Mouse (Mus musculus) c-Kit-positive CD71-positive TER-119-negative erythroid progenitor cells, embryonic 14.5 days (primary cell): Measurements from ENCODE around the gene Gprc5d.

ENCODE experiments used
- DNase-seq: peaks from one replicate; pipeline ENCODE4 v3.0.0-alpha.2; 2013; ENCODE audit warnings: low read depth

The Gprc5d gene

GRCm38 (mm10) chr6:135066795-135067445 is 51.2 kb downstream of the Gprc5d start:
- DNase-seq, result no peak

- DNase-seq, result peak; percentile 54
Measured at GRCm38 (mm10) chr6:135065236-135065957, 52.7 kb downstream of the Gprc5d start, which contains the start of gene Gprc5a. Gene Gprc5a (plus strand): TSS chr6:135065651.

- no peak for DNase-seq
Measured at GRCm38 (mm10) chr6:135064621-135065020, 53.5 kb downstream of the Gprc5d start.

GRCm38 (mm10) chr6:135060728-135061127 is 57.4 kb downstream of the Gprc5d start:
- DNase-seq, result no peak
